Mouse (Mus musculus): ENCODE data around the gene Aldh1a2.
A peak's percentile ranks its signal among the peaks of the same experiment; 100 is the strongest.

The Aldh1a2 gene

GRCm38 (mm10) chr9:71216036-71216995 lies 727 bp downstream of the Aldh1a2 start:
- peak; percentile 17 for DNase-seq (ENCODE audit: low read depth, low spot score)

GRCm38 (mm10) chr9:71216996-71217792 lies 1.6 kb downstream of the Aldh1a2 start:
- peak; percentile 22 for DNase-seq (ENCODE audit: low read depth, low spot score)

GRCm38 (mm10) chr9:71217793-71218095 lies 2.2 kb downstream of the Aldh1a2 start:
- DNase-seq (ENCODE audit: low read depth, low spot score): no peak

GRCm38 (mm10) chr9:71219161-71219560 lies 3.6 kb downstream of the Aldh1a2 start:
- DNase-seq (ENCODE audit: low read depth, low spot score): no peak

GRCm38 (mm10) chr9:71220401-71220800 lies 4.8 kb downstream of the Aldh1a2 start:
- DNase-seq (ENCODE audit: low read depth, low spot score): no peak

GRCm38 (mm10) chr9:71227226-71227970 lies 11.8 kb downstream of the Aldh1a2 start:
- no peak for DNase-seq (ENCODE audit: low read depth, low spot score)

GRCm38 (mm10) chr9:71230011-71230410 lies 14.4 kb downstream of the Aldh1a2 start:
- DNase-seq (ENCODE audit: low read depth, low spot score): no peak

GRCm38 (mm10) chr9:71236540-71236939 lies 21.0 kb downstream of the Aldh1a2 start:
- DNase-seq (ENCODE audit: low read depth, low spot score): no peak

- no peak for DNase-seq (ENCODE audit: low read depth, low spot score)
These were observed 24.3 kb downstream of the Aldh1a2 start for GRCm38 (mm10) chr9:71239926-71240325.

- DNase-seq (ENCODE audit: low read depth, low spot score): no peak
These were observed 26.2 kb downstream of the Aldh1a2 start for GRCm38 (mm10) chr9:71241515-71242411.

GRCm38 (mm10) chr9:71242412-71242781 lies 26.8 kb downstream of the Aldh1a2 start:
- no peak for DNase-seq (ENCODE audit: low read depth, low spot score)

GRCm38 (mm10) chr9:71254380-71254779 lies 38.8 kb downstream of the Aldh1a2 start:
- no peak for DNase-seq (ENCODE audit: low read depth, low spot score)

GRCm38 (mm10) chr9:71262711-71263110 lies 47.1 kb downstream of the Aldh1a2 start:
- no peak for DNase-seq (ENCODE audit: low read depth, low spot score)

GRCm38 (mm10) chr9:71269711-71270110 lies 54.1 kb downstream of the Aldh1a2 start:
- DNase-seq (ENCODE audit: low read depth, low spot score): no peak

GRCm38 (mm10) chr9:71270205-71270604 lies 54.6 kb downstream of the Aldh1a2 start:
- DNase-seq (ENCODE audit: low read depth, low spot score): no peak

GRCm38 (mm10) chr9:71276149-71276721 lies 60.6 kb downstream of the Aldh1a2 start:
- no peak for DNase-seq (ENCODE audit: low read depth, low spot score)

GRCm38 (mm10) chr9:71278741-71279140 lies 63.2 kb downstream of the Aldh1a2 start:
- no peak for DNase-seq (ENCODE audit: low read depth, low spot score)

GRCm38 (mm10) chr9:71283156-71283555 lies 67.6 kb downstream of the Aldh1a2 start:
- DNase-seq (ENCODE audit: low read depth, low spot score): no peak

GRCm38 (mm10) chr9:71285231-71285630 lies 69.6 kb downstream of the Aldh1a2 start:
- no peak for DNase-seq (ENCODE audit: low read depth, low spot score)

GRCm38 (mm10) chr9:71286420-71286819 lies 70.8 kb downstream of the Aldh1a2 start:
- no peak for DNase-seq (ENCODE audit: low read depth, low spot score)

- DNase-seq (ENCODE audit: low read depth, low spot score): no peak
These were observed 73.1 kb downstream of the Aldh1a2 start for GRCm38 (mm10) chr9:71288738-71289137.

All from CD4-positive, CD25-positive, alpha-beta regulatory T cell, adult 2 months (primary cell).